Mouse (Mus musculus) kidney, adult 2 months (tissue): ENCODE data around the gene Raver1. TPM values are rescaled to one million over a fixed set of nuclear protein-coding genes. Genes with fewer than 3 reads are reported as not detected.
A peak's percentile ranks its signal among the peaks of the same experiment; 100 is the strongest.

Source experiments
- DNase-seq: peaks from one replicate; pipeline ENCODE4 v3.0.0; 2021
- H3K27ac ChIP-seq: fragments of 200-500 bp; 2 replicates; pipeline ENCODE4 v1.5.1; 2012; ENCODE audit warnings: low read depth, low read length, control low read depth, inconsistent platforms; ENCODE audit not compliant: insufficient read depth
- H3K27me3 ChIP-seq: fragments of 200-500 bp; replicated peaks from 2 replicates; pipeline ENCODE4 v1.6.1; 2012; ENCODE audit warnings: mild to moderate bottlenecking, moderate library complexity, low read length, inconsistent platforms; ENCODE audit not compliant: control insufficient read depth, insufficient read depth
- H3K36me3 ChIP-seq: fragments of 200-500 bp; 2 replicates; pipeline ENCODE4 v1.6.1; 2012; ENCODE audit warnings: mild to moderate bottlenecking, moderate library complexity, low read length, inconsistent platforms; ENCODE audit not compliant: control insufficient read depth, insufficient read depth
- H3K4me1 ChIP-seq: fragments of 200-500 bp; 2 replicates; pipeline ENCODE4 v1.6.1; 2011; ENCODE audit warnings: low read length; ENCODE audit not compliant: control insufficient read depth, insufficient read depth
- H3K4me3 ChIP-seq: fragments of 200-500 bp; 2 replicates; pipeline ENCODE4 v1.5.1; 2011; ENCODE audit warnings: mild to moderate bottlenecking, low read depth, low read length, control low read depth; ENCODE audit not compliant: insufficient read depth
- CTCF ChIP-seq: fragments of 200-500 bp; conservative IDR thresholded peaks from 2 replicates; pipeline ENCODE4 v1.5.1; 2011; ENCODE audit warnings: low read depth, mild to moderate bottlenecking, control low read depth, low read length, moderate library complexity, mixed read lengths; ENCODE audit not compliant: insufficient read depth, insufficient read length
- POLR2A ChIP-seq: fragments of 200-500 bp; IDR thresholded peaks from one replicate; pipeline ENCODE4 v1.6.1; 2011; ENCODE audit warnings: low read depth, low read length, control low read depth
- WGBS: fragments of 180-500 bp; shearing (Covaris S2); methylation state at CpG from one replicate; pipeline ENCODE4 v1.1.7; 2018; 5-methylcytosine and 5-hydroxymethylcytosine counted together
- polyA plus RNA-seq: library from polyadenylated mRNA; depleted of rRNA; stranded (reverse); fragments of >200 nt; gene quantifications from 2 replicates; pipeline ENCODE4 v1.2.3, GENCODE M21; 2012

Raver1 gene
- polyA plus RNA-seq, 1 experiment, result 45.8 TPM

DNA sequence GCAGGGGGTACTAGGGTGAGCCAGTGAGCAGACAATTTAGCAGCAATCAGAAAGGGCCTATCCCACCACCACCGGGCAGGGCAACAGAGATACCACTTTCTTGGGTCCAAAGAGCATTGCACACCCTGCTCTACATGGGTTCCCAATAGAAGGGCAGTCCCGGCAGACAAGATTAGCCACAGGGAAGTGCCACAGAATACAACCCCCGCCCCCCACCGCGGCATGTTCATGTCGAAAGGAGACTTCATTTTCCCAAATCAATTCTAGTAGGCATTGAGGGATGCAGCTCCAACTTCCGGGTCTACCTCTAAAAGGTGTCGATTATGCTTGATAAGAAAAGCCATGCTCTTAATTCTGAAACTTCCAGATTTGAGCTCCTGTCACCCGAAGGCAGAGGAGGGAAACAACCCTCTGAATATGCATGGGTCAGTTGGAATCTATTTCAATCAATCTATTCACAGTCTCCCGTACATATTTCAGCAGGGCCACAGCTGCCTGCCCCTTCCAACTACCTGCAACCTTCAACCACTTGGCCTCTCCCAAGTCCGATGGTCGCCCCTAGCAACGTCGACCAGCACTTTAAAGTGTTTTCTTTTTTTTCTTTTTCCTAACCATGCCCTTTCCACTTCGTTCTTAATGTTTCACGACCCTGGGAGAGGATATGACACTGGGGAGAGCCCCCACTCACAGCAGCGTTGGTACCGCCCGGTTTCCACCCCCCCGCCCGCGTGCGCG, 669 bp downstream of the Raver1 start:
- DNase-seq, result no peak
- Histone ChIP-seq H3K4me1 (peaks cover 4% of the 10 kb centered on the region; the same call in 1 of the 2 replicates), H3K27me3 (no peaks in the 10 kb centered on the region), H3K36me3 (0 out of 2 replicates have a peak, but pooled peaks cover 1% of the 10 kb centered on the region), H3K4me3 (peak overlapping the region; percentile 78), H3K27ac (peak overlapping the region; percentile 52)
- TF ChIP-seq POLR2A (no peak), CTCF (no peak)
- 1% methylated on average over 24 of the region's 24 CpGs for WGBS

DNA sequence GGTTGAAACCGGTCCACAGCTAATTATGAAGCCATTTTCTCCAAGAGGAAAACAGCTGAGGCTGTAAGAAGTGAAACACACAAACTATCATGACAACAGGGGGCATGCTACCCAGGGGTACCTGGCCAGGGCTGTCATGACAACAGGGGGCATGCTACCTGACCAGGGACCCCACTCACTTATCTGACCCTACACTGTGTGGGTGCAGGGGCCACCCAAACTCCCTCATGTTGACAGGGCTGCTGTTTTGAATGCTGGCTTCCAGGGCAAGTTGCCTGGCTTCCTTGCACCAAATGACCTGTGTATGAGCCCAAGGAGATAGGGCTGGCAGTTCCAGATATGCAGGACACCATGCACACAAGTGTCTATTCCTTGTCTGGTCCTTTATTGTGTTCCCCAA, 1.3 kb downstream of the Raver1 start:
- H3K4me3 ChIP-seq, result peak overlapping the region; percentile 78
- TF ChIP-seq CTCF (no peak), POLR2A (no peak)
- H3K27me3 ChIP-seq, result no peaks in the 10 kb centered on the region
- no peak for DNase-seq
- no peak overlapping the region for H3K27ac ChIP-seq
- peaks cover 4% of the 10 kb centered on the region; the same call in 1 of the 2 replicates for H3K4me1 ChIP-seq
- 0 out of 2 replicates have a peak, but pooled peaks cover 3% of the 10 kb centered on the region for H3K36me3 ChIP-seq
- 76% methylated on average over 1 of the region's 1 CpGs for WGBS

DNA sequence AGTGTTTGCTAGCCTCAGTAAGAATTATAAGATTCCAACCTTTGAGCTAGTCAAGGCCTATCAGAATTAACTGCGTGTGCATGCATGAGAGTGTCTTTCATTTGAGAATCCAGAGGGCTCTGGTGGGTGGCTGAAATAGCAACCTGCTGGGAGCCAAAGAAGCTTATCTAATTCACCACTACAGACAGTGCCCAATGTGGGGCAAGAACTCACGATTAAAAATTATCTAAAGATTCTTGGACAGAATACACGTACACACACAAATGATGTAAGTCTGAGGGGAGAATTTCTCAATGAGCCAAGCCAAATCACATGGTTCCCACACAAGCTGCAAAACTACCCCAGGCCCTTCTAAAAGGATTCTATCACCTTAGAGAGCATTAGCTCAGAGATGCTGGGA, 8.5 kb downstream of the Raver1 start:
- Histone ChIP-seq H3K36me3 (peaks cover 7% of the 10 kb centered on the region), H3K27me3 (no peaks in the 10 kb centered on the region), H3K4me3 (no peak overlapping the region), H3K4me1 (no peaks in the 10 kb centered on the region), H3K27ac (no peak overlapping the region)
- TF ChIP-seq POLR2A, result no peak
- no peak for TF ChIP-seq CTCF
- DNase-seq, result no peak
- 70% methylated on average over 3 of the region's 3 CpGs for WGBS

DNA sequence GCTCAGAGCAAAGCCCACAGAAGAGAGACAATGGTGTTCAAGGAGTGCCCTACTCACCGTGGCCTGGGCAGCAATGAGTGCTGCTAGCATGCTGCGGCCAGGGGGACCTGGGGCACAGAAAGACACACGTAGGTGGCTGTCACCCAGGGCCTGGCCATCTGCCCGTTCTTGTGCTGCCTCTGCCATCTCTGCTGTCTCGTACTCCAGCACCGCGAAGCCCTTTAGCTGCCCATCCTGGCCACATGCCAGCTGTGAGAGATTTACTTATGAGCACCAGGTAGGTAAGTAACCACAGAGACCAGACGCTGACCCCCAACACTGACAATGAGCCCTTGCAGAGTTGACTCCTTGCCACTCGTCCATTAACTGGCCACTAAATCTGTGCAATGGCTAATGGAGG, 10.7 kb downstream of the Raver1 start:
- Histone ChIP-seq H3K27ac (no peak overlapping the region), H3K4me3 (no peak overlapping the region), H3K36me3 (peaks cover 6% of the 10 kb centered on the region), H3K27me3 (no peaks in the 10 kb centered on the region), H3K4me1 (no peaks in the 10 kb centered on the region)
- DNase-seq, result no peak
- 80% methylated on average over 9 of the region's 9 CpGs for WGBS
- TF ChIP-seq CTCF (no peak), POLR2A (no peak)

DNA sequence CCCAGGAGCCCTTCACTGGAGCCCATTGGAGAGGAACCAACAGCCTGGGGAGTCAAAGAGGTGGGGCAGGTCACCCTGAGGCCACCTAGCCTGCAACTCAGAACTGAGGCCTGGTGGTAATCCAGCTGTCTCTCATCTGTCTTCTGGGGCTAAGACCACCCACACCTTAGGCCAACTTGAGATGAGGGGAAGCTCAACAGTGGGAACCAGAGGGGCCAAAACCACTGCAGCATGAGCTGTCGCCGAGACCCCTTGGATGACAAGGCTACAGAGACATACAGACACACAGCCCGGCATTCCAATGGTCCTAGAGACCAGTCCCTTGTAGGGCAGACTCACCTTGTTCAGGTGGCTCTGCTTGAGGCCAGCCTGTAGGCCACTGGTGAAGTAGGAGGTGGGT, 16.2 kb downstream of the Raver1 start:
- no peak overlapping the region for H3K4me3 ChIP-seq
- 81% methylated on average over 3 of the region's 3 CpGs for WGBS

DNA sequence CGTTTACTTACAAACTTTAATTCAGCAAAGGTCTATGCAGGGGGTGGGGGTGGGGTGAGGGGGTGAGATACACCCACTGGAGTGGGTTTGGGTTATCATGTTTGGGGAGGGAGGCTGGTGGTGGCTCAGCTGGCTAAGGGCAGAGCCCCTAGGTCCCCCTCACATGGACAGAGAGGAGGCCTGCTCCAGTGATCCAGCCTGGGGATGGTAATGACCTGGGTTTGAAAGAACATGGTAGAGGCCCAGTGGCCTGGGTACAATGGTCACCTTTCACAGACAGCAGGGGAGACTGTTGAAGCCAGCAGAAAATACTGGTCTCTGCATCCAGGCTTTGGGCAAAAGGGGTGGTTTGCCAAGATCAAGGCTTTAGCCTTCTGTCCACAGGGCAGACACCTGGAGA, 17.6 kb downstream of the Raver1 start:
- Histone ChIP-seq H3K4me1 (peaks cover 4% of the 10 kb centered on the region; the same call in 1 of the 2 replicates), H3K27ac (no peak overlapping the region), H3K36me3 (no peaks in the 10 kb centered on the region), H3K27me3 (no peaks in the 10 kb centered on the region), H3K4me3 (no peak overlapping the region)
- WGBS, result 50% methylated on average over 1 of the region's 1 CpGs
- TF ChIP-seq CTCF, result no peak
- no peak for TF ChIP-seq POLR2A
- no peak for DNase-seq

More for the DNA sequence above, 16.2 kb downstream of the Raver1 start:
- no peak for TF ChIP-seq CTCF
- no peak for TF ChIP-seq POLR2A
- Histone ChIP-seq H3K27me3 (no peaks in the 10 kb centered on the region), H3K4me1 (peaks cover 4% of the 10 kb centered on the region; the same call in 1 of the 2 replicates), H3K27ac (no peak overlapping the region), H3K36me3 (peaks cover 5% of the 10 kb centered on the region)
- no peak for DNase-seq

DNA sequence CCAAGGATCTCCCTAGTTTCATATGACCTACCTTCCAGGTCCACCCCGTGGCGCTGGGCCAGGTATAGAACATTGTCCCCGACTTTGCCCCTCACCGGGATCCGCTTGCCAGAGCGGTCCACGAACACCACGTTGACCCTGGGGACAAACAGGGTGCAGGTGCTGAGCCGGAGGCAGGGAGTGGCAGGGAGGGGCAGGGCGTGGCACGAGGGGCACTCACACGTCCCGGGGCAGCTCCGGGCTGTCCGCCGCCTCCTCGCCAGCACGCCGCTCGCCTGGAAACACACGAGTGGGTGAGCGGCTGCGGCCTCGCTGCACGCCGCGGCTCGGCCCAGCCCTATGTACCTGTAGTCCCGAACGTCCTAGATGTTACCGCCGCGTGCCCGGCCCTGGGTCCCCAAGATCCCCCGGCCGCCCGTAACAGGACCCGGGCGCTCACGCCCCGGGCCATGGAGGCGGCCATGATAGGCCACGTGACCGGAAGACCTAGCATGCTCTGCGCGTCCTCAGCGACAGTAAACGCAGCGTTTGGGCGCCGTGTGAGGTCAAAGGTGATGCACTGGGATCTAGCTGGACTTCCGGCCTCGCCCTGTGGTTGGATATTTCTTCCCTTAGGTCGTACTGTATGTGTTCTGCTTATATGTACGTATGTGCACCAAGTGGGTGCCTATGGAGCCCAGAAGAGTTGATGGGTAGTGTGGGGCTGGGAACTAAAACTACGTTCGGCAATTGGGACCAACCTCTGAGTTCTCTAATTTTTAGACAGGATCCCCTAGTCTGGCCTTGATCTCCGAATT, 18.6 kb downstream of the Raver1 start, which contains the start of the genes Gm49373 and Fdx1l:
Gm49373 (minus strand) TSS at position 53 of the 797 bp plus-strand sequence.
Fdx1l (minus strand) TSS at position 571 of the 797 bp plus-strand sequence.
- peak within 1 kb of the TSS; percentile 54 for H3K27ac ChIP-seq

More for the DNA sequence above, 18.6 kb downstream of the Raver1 start, which contains the start of the genes Gm49373 and Fdx1l:
- no peaks in the 10 kb centered on the region for H3K36me3 ChIP-seq
- H3K4me3 ChIP-seq, result peak within 1 kb of the TSS; percentile 85
- peak; percentile 96 for DNase-seq
- no peaks in the 10 kb centered on the region for H3K27me3 ChIP-seq
- 2% methylated on average over 58 of the region's 58 CpGs for WGBS
- H3K4me1 ChIP-seq, result peaks cover 4% of the 10 kb centered on the region; the same call in 1 of the 2 replicates
- no peak for TF ChIP-seq CTCF
- peak; percentile 35 for TF ChIP-seq POLR2A
